ENCODE assay signal across 22 mouse cellular contexts in the genomic region with DNA sequence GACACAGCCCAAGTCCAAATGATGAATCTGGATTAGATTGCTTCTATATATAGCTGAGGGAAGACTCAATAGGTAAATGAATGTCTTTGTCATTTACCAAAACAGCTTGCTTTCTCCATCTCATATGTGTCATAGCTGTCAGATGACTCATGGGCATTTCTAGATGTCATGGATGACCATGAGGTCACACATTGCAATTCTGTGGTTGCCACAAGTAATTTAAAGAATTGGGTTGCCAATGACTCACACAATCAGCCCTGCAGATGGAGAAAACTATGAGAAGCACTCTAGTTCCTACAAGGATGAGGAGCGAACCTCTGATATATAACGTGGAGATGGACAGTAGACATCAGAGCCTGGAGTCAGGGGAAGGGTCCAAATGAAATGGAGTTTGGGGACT. TPM values are rescaled to one million over a fixed set of nuclear protein-coding genes. Genes with fewer than 3 reads are reported as not detected.
"Had no signal": no experiment of that assay in that cellular context is flagged by ENCODE, and none has a peak within 500 bp of the region (broad histone marks: within the 10 kb centered on the region; RNA-seq: fewer than 3 reads in every experiment).

No protein-coding gene starts in this region.

- H3K4me3 ChIP-seq: kidney, embryonic 15.5 days; limb, embryonic 15.5 days; liver, embryonic 12.5 days; midbrain, embryonic 12.5 days; neural tube, embryonic 12.5 days had no signal

- H3K4me2 ChIP-seq: kidney, embryonic 15.5 days; limb, embryonic 15.5 days; liver, embryonic 12.5 days; lung, embryonic 14.5 days; midbrain, embryonic 12.5 days; neural tube, embryonic 12.5 days had no signal

- H3K27ac ChIP-seq: kidney, embryonic 15.5 days; limb, embryonic 15.5 days; liver, embryonic 12.5 days; midbrain, embryonic 12.5 days; neural tube, embryonic 12.5 days had no signal

- H3K4me1 ChIP-seq: kidney, embryonic 15.5 days; limb, embryonic 15.5 days; liver, embryonic 12.5 days; midbrain, embryonic 12.5 days; neural tube, embryonic 12.5 days had no signal

- H3K27me3 ChIP-seq: kidney, embryonic 15.5 days; limb, embryonic 15.5 days; liver, embryonic 12.5 days; midbrain, embryonic 12.5 days; neural tube, embryonic 12.5 days had no signal

- DNase-seq: kidney, adult 2 months; kidney, postnatal 14 days; lung, embryonic 14.5 days; lung, postnatal 10 days; right cerebral cortex, postnatal 14 days; spleen, adult 18-20 months; thymus, adult 18-20 months; thymus, postnatal 14 days had no signal

- H3K9me3 ChIP-seq: kidney, embryonic 15.5 days; limb, embryonic 15.5 days; liver, embryonic 12.5 days; midbrain, embryonic 12.5 days; neural tube, embryonic 12.5 days had no signal

- H3K36me3 ChIP-seq: kidney, embryonic 15.5 days; limb, embryonic 15.5 days; liver, embryonic 12.5 days; midbrain, embryonic 12.5 days; neural tube, embryonic 12.5 days had no signal

- H3K9ac ChIP-seq: kidney, embryonic 15.5 days; limb, embryonic 15.5 days; liver, embryonic 12.5 days; lung, embryonic 14.5 days; midbrain, embryonic 12.5 days; neural tube, embryonic 12.5 days had no signal

- ATAC-seq: liver, embryonic 12.5 days; midbrain, embryonic 16.5 days had no signal

RNA-seq across cellular contexts. Expression of gene Siglecg, which starts 8.5 kb away (rescaled TPM):
- polyA plus RNA-seq: midbrain, embryonic 12.5 days; midbrain, embryonic 16.5 days had no signal

RNA-seq across cellular contexts. Expression of gene Lim2, which starts 28.0 kb away (rescaled TPM):
- total RNA-seq: layer of hippocampus, postnatal 25 days; left cerebral cortex, adult 8-10 months; left cerebral cortex, postnatal 25 days; megakaryocyte-erythroid progenitor cell, adult 5-6 weeks; neutrophil, adult 5-6 weeks had no signal
- polyA plus RNA-seq: kidney, adult 2 months; kidney, embryonic 15.5 days; limb, embryonic 11.5 days; limb, embryonic 15.5 days; liver, embryonic 12.5 days; liver, embryonic 16.5 days; lung, embryonic 14.5 days; midbrain, embryonic 12.5 days; midbrain, embryonic 16.5 days; neural tube, embryonic 12.5 days; stomach, embryonic 14.5 days had no signal

RNA-seq across cellular contexts. Expression of gene Nkg7, which starts 37.4 kb away (rescaled TPM):
- total RNA-seq: layer of hippocampus, postnatal 25 days; left cerebral cortex, adult 8-10 months; left cerebral cortex, postnatal 25 days had no signal
- polyA plus RNA-seq: kidney, embryonic 15.5 days; midbrain, embryonic 12.5 days; midbrain, embryonic 16.5 days had no signal

RNA-seq across cellular contexts. Expression of gene Cldnd2, which starts 41.1 kb away (rescaled TPM):
- total RNA-seq: layer of hippocampus, postnatal 25 days; left cerebral cortex, adult 8-10 months; left cerebral cortex, postnatal 25 days; megakaryocyte-erythroid progenitor cell, adult 5-6 weeks; neutrophil, adult 5-6 weeks had no signal
- polyA plus RNA-seq: kidney, adult 2 months; kidney, embryonic 15.5 days; limb, embryonic 11.5 days; limb, embryonic 15.5 days; liver, embryonic 12.5 days; liver, embryonic 16.5 days; lung, embryonic 14.5 days; midbrain, embryonic 12.5 days; midbrain, embryonic 16.5 days; neural tube, embryonic 12.5 days; stomach, embryonic 14.5 days had no signal
